Mouse (Mus musculus): ENCODE results near the gene St13. TPM values are rescaled to one million over a fixed set of nuclear protein-coding genes. Genes with fewer than 3 reads are reported as not detected.

Gene St13
- polyA plus RNA-seq (2012): 262 and 346 TPM in 2 replicates

GRCm38 (mm10) chr15:81399638-81400315 is at the start of gene St13, which contains the start of gene Xpnpep3:
St13 (minus strand) TSS chr15:81400077.
Xpnpep3 (plus strand) TSS chr15:81400138.

GRCm38 (mm10) chr15:81408199-81408598 is 8.3 kb upstream of the St13 start, which contains the start of gene Dnajb7:
Dnajb7 (minus strand) TSS chr15:81408299.

GRCm38 (mm10) chr15:81360345-81361021 is 39.4 kb downstream of the St13 start, which contains the start of gene Slc25a17:
Slc25a17 (minus strand) TSS chr15:81360812.

Other genes starting within 250 kb of the St13 start
- 73.7 and 78.7 TPM in 2 replicates for gene Mrtfa, start 209.3 kb downstream of the St13 start, polyA plus RNA-seq (2012)
- 0.03 and 0.11 TPM in 2 replicates for gene Mchr1, start 164.6 kb downstream of the St13 start, polyA plus RNA-seq (2012)
- gene Slc25a17, start 39.3 kb downstream of the St13 start, polyA plus RNA-seq (2012): 2.8 and 3.1 TPM in 2 replicates
- 0.37 and 0.47 TPM in 2 replicates for gene Xpnpep3, start 61 bp upstream of the St13 start, polyA plus RNA-seq (2012)
- gene Dnajb7, start 8.2 kb upstream of the St13 start, polyA plus RNA-seq (2012): 0.11 TPM in 1 of 2 replicates, not detected in the other
- gene Rbx1, start 66.2 kb upstream of the St13 start, polyA plus RNA-seq (2012): 44.2 and 48.9 TPM in 2 replicates
- gene Ep300, start 185.3 kb upstream of the St13 start, polyA plus RNA-seq (2012): 20.2 and 26.6 TPM in 2 replicates